Mouse (Mus musculus): ENCODE measurements around the gene Abcc6. TPM values are rescaled to one million over a fixed set of nuclear protein-coding genes. Genes with fewer than 3 reads are reported as not detected.

Abcc6 gene
- polyA plus RNA-seq, 1 experiment from 2014 or later: 0.13 TPM

DNA sequence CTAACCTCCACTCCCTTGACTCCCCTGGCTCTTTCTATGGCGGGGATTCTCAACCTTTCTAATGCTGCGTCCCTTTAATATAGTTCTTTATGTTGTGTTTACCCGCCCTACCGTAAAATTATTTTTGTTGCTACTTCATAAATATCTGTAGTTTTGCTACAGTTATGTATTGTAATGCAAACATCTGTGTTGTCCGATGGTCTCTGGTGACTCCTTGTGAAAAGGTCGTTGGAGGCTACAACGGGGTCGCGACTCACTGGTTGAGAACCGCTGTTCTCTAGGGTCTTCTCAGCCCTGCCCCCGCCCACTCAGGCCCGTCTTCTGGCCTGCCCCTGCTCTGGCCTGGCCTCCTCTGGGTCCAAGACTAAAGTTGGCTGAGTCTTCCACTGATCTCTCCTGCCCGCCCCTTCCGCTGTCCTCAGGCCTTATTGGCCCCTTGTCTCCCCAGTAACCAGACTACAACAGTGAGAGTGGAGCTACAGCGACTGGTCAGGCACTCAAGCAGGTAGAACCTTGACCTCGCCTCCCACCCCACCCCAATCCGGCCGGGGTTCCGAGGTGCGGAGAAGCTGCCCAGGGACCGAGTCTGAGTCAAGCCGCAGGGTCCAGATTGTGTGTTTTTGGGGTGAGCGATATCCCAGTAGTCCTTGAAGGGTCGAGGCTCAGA is 106.2 kb downstream of the Abcc6 start, which contains the start of gene Ccdc114:
TSS of gene Ccdc114 (plus strand) at position 311 of the 667 bp plus-strand sequence.
- peak within 1 kb of the TSS; percentile 57 for H3K27ac ChIP-seq
- H3K4me3 ChIP-seq: peak within 1 kb of the TSS; percentile 44
- 0 out of 2 replicates have a peak, but pooled peaks cover 5% of the 10 kb centered on the region for H3K9me3 ChIP-seq (replicated peaks)
- peaks cover 15% of the 10 kb centered on the region for H3K27me3 ChIP-seq
- H3K36me3 ChIP-seq (ENCODE audit: poor library complexity, severe bottlenecking): no peaks in the 10 kb centered on the region
- peak within 1 kb of the TSS; percentile 44 for H3K9ac ChIP-seq
- WGBS: 10% methylated on average over 24 of the region's 24 CpGs
- H3K4me1 ChIP-seq: peaks cover 10% of the 10 kb centered on the region
- peak within 1 kb of the TSS; percentile 65 for H3K4me2 ChIP-seq
- peak; percentile 7; the same call in 1 of the 2 replicates for ATAC-seq

DNA sequence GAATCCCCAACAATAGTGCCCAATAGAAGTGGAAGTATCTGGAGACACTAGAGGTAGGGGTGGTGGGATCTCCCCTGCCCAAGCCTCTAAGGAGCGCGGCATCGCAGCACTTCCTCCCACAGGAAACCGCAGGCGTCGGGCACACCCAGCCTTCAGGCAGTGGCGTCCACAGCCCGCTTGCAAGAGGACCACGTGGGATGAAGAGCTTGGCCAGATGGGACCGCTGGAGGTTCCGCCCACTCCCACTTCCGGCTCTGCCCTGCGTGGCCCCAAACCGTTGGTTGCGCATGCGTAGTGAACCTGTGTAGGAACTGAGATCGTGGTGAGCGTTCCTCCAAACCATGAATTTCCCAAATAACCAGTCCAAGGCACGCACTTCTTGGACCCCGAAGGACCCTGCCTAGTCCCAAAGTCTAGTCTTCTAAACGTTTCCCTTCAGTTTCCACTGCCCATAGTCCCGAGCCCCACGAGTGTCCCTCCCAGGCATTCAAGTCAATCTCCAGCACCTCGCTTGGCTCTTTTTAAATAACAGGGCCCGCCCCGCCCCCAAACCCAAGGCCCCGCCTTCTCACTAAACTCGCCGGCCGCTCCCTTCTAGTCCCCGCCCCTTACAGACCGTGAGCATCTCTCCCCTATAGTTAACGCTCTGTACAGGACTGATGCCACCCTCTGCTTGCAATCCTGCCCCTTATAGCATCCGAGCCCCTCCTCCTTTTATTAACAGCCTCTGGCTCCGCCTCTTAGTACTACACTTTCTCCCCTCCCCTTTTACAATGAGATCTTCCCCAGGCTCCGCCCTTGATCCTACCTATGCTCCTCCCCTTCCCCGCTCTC is 107.0 kb downstream of the Abcc6 start:
- peak; percentile 93 for ATAC-seq
- H3K36me3 ChIP-seq (ENCODE audit: poor library complexity, severe bottlenecking): no peaks in the 10 kb centered on the region
- peak overlapping the region; percentile 57 for H3K27ac ChIP-seq
- 0 out of 2 replicates have a peak, but pooled peaks cover 5% of the 10 kb centered on the region for H3K9me3 ChIP-seq (replicated peaks)
- WGBS: 1% methylated on average over 37 of the region's 37 CpGs
- H3K4me2 ChIP-seq: peak overlapping the region; percentile 65
- peak overlapping the region; percentile 44 for H3K4me3 ChIP-seq
- H3K4me1 ChIP-seq: peaks cover 10% of the 10 kb centered on the region
- H3K9ac ChIP-seq: peak overlapping the region; percentile 44
- peaks cover 13% of the 10 kb centered on the region for H3K27me3 ChIP-seq

- 88% methylated on average over 12 of the region's 12 CpGs for WGBS
- Histone ChIP-seq H3K27ac (0 out of 2 replicates have a peak overlapping the region, but pooled peaks have one; percentile 57), H3K27me3 (peaks cover 2% of the 10 kb centered on the region; the same call in 1 of the 2 replicates), H3K4me1 (peaks cover 21% of the 10 kb centered on the region), H3K4me3 (no peak overlapping the region), H3K9me3 (replicated peaks) (0 out of 2 replicates have a peak, but pooled peaks cover 5% of the 10 kb centered on the region), H3K4me2 (peak overlapping the region; percentile 65), H3K36me3 (ENCODE audit: poor library complexity, severe bottlenecking) (no peaks in the 10 kb centered on the region), H3K9ac (no peak overlapping the region)
- ATAC-seq: no peak
Observed at GRCm38 (mm10) chr7:45921950-45922600, 108.0 kb downstream of the Abcc6 start.

DNA sequence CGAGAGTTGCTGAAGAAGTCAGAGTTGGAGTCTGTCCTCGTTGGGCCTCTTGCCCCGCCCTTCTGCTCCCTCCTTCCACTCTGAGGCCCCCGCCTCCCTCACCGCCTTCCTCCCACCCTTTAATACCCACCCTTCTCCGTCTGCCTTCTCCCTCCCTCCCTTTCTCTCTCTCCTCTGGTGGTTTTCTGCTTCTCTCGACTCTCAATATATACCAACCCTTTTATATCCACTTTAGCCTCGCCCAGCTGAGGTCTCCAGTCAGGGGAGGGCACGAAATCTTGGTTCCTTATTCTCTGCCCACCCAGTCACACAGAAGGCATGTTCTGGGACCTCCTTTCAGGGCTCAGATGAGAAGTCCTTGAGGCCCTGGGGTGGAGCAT is 108.9 kb downstream of the Abcc6 start, which contains the start of gene Emp3:
TSS of gene Emp3 (minus strand) at position 163 of the 380 bp plus-strand sequence.
- Histone ChIP-seq H3K4me3 (no peak within 1 kb of the TSS), H3K36me3 (ENCODE audit: poor library complexity, severe bottlenecking) (no peaks in the 10 kb centered on the region), H3K27me3 (no peaks in the 10 kb centered on the region), H3K9ac (peak within 1 kb of the TSS; percentile 21; the same call in 1 of the 2 replicates), H3K4me1 (peaks cover 29% of the 10 kb centered on the region), H3K4me2 (no peak within 1 kb of the TSS), H3K27ac (no peak within 1 kb of the TSS), H3K9me3 (replicated peaks) (0 out of 2 replicates have a peak, but pooled peaks cover 5% of the 10 kb centered on the region)
- ATAC-seq: no peak
- WGBS: 57% methylated on average over 9 of the region's 9 CpGs

DNA sequence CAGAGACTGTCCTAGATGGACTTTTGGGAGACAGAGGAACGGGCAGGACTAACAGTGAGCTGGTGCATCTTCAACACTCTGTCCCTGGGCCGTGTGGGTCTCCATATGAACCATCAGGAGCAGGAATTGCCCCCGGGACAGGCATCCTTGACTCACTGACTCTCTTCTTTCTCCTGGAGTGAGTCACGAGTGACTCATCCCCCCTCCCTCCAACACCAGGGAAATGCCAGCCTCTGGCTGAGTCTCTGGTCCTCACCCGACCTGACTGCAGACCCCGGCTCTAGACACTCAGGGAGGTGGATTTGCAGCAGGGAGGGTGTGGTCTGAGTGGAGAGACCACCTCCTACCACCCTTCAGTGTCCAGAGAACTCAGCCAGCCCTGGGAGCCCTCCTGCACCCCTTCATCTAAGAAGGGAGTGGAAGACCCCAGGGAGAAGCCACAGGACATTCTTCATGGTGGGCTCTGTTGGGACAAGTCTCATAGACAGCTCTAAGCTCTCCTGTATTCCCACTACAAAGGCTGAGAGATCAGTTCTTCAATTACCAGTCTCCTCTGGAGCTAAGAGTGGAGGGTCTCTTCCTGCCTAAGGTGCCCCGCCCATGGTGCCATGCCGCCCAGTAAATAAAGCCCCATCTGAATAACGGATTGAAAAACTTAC is 109.4 kb downstream of the Abcc6 start:
- no peak for ATAC-seq
- no peak overlapping the region for H3K27ac ChIP-seq
- peaks cover 35% of the 10 kb centered on the region for H3K4me1 ChIP-seq
- H3K9ac ChIP-seq: peak overlapping the region; percentile 21; the same call in 1 of the 2 replicates
- H3K27me3 ChIP-seq: no peaks in the 10 kb centered on the region
- H3K36me3 ChIP-seq (ENCODE audit: poor library complexity, severe bottlenecking): no peaks in the 10 kb centered on the region
- H3K4me2 ChIP-seq: no peak overlapping the region
- 0 out of 2 replicates have a peak, but pooled peaks cover 5% of the 10 kb centered on the region for H3K9me3 ChIP-seq (replicated peaks)
- WGBS: 58% methylated on average over 9 of the region's 9 CpGs
- no peak overlapping the region for H3K4me3 ChIP-seq

GRCm38 (mm10) chr7:45919761-45920160 is 110.3 kb downstream of the Abcc6 start:
- Histone ChIP-seq H3K36me3 (ENCODE audit: poor library complexity, severe bottlenecking) (no peaks in the 10 kb centered on the region), H3K4me1 (peaks cover 39% of the 10 kb centered on the region), H3K9me3 (replicated peaks) (0 out of 2 replicates have a peak, but pooled peaks cover under 1% of the 10 kb centered on the region), H3K27ac (no peak overlapping the region), H3K27me3 (no peaks in the 10 kb centered on the region), H3K9ac (no peak overlapping the region), H3K4me3 (no peak overlapping the region), H3K4me2 (no peak overlapping the region)
- WGBS: 78% methylated on average over 4 of the region's 4 CpGs
- no peak for ATAC-seq

- Histone ChIP-seq H3K4me1 (peaks cover 39% of the 10 kb centered on the region), H3K9ac (no peak overlapping the region), H3K36me3 (ENCODE audit: poor library complexity, severe bottlenecking) (no peaks in the 10 kb centered on the region), H3K9me3 (replicated peaks) (no peaks in the 10 kb centered on the region), H3K4me3 (no peak overlapping the region), H3K27me3 (no peaks in the 10 kb centered on the region), H3K4me2 (no peak overlapping the region), H3K27ac (no peak overlapping the region)
- WGBS: 64% methylated on average over 14 of the region's 14 CpGs
- ATAC-seq: no peak
Observed at GRCm38 (mm10) chr7:45919083-45919671, 110.9 kb downstream of the Abcc6 start.

DNA sequence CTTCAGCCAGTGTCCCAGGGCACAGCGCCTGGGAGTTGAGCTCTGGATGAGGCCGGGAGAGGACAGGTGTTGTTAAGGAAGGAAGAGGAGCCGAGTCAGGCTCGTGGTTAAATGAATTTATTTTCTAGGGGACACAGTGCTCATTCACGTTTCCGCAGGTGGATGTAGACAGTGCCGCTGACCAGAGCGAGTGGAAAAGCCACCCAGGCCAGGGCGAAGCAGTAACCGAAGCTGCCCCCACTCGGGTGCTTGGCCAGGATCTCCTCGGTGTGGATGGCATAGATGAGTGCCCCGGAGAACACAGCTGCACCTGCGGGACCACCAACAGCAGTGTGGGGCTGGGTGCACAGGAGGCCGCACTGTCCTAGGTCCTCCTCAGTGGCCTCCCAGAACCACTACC is 112.2 kb downstream of the Abcc6 start:
- H3K9me3 ChIP-seq (replicated peaks): no peaks in the 10 kb centered on the region
- H3K27ac ChIP-seq: peak overlapping the region; percentile 87; the same call in 1 of the 2 replicates
- no peak for ATAC-seq
- peaks cover 37% of the 10 kb centered on the region for H3K4me1 ChIP-seq
- H3K4me2 ChIP-seq: no peak overlapping the region
- H3K27me3 ChIP-seq: no peaks in the 10 kb centered on the region
- no peak overlapping the region for H3K4me3 ChIP-seq
- H3K9ac ChIP-seq: peak overlapping the region; percentile 58
- 0 out of 2 replicates have a peak, but pooled peaks cover 4% of the 10 kb centered on the region for H3K36me3 ChIP-seq (ENCODE audit: poor library complexity, severe bottlenecking)
- WGBS: 90% methylated on average over 15 of the region's 15 CpGs

Other genes starting within 250 kb of the Abcc6 start
- gene Lmtk3, start 246.6 kb downstream of the Abcc6 start, polyA plus RNA-seq (2015; fragmentation: Nextera tagmentation; extraction: Ambion mirVana): 12.4 and 13.1 TPM in 2 replicates
- gene Sult2b1, start 245.6 kb downstream of the Abcc6 start, polyA plus RNA-seq (2015; fragmentation: Nextera tagmentation; extraction: Ambion mirVana): 4.1 and 4.4 TPM in 2 replicates
- 314 and 335 TPM in 2 replicates for gene Cyth2, start 215.7 kb downstream of the Abcc6 start, polyA plus RNA-seq (2015; fragmentation: Nextera tagmentation; extraction: Ambion mirVana)
- gene Kcnj14, start 205.5 kb downstream of the Abcc6 start, polyA plus RNA-seq (2015; fragmentation: Nextera tagmentation; extraction: Ambion mirVana): 0.45 and 0.49 TPM in 2 replicates
- gene Grwd1, start 199.4 kb downstream of the Abcc6 start, polyA plus RNA-seq (2015; fragmentation: Nextera tagmentation; extraction: Ambion mirVana): 49.2 and 53.6 TPM in 2 replicates
- gene Kdelr1, start 157.5 kb downstream of the Abcc6 start, polyA plus RNA-seq (2015; fragmentation: Nextera tagmentation; extraction: Ambion mirVana): 31.6 and 33.9 TPM in 2 replicates
- 0.48 TPM in 2 replicates for gene Grin2d, start 151.9 kb downstream of the Abcc6 start, polyA plus RNA-seq (2015; fragmentation: Nextera tagmentation; extraction: Ambion mirVana)
- gene Syngr4, start 133.6 kb downstream of the Abcc6 start, polyA plus RNA-seq (2015; fragmentation: Nextera tagmentation; extraction: Ambion mirVana): 0.62 and 0.92 TPM in 2 replicates
- 3.7 and 4.3 TPM in 2 replicates for gene Tmem143, start 133.4 kb downstream of the Abcc6 start, polyA plus RNA-seq (2015; fragmentation: Nextera tagmentation; extraction: Ambion mirVana)
- gene Emp3, start 108.9 kb downstream of the Abcc6 start, polyA plus RNA-seq (2015; fragmentation: Nextera tagmentation; extraction: Ambion mirVana): 13.2 and 16.6 TPM in 2 replicates
- 2.5 and 3.5 TPM in 2 replicates for gene Ccdc114, start 106.2 kb downstream of the Abcc6 start, polyA plus RNA-seq (2015; fragmentation: Nextera tagmentation; extraction: Ambion mirVana)
- gene Nomo1, start 3.4 kb upstream of the Abcc6 start, polyA plus RNA-seq (2015; fragmentation: Nextera tagmentation; extraction: Ambion mirVana): 30.7 and 32.3 TPM in 2 replicates
- gene Kcnj11, start 70.5 kb upstream of the Abcc6 start, polyA plus RNA-seq (2015; fragmentation: Nextera tagmentation; extraction: Ambion mirVana): 1.1 and 2.6 TPM in 2 replicates
- gene Abcc8, start 149.7 kb upstream of the Abcc6 start, polyA plus RNA-seq (2015; fragmentation: Nextera tagmentation; extraction: Ambion mirVana): 6.9 and 10.2 TPM in 2 replicates
- 2.7 and 2.8 TPM in 2 replicates for gene Ush1c, start 208.2 kb upstream of the Abcc6 start, polyA plus RNA-seq (2015; fragmentation: Nextera tagmentation; extraction: Ambion mirVana)
- gene Otog, start 210.7 kb upstream of the Abcc6 start, polyA plus RNA-seq (2015; fragmentation: Nextera tagmentation; extraction: Ambion mirVana): not detected in 2 replicates